Mouse (Mus musculus): ENCODE results near the gene Fdx1l. TPM values are rescaled to one million over a fixed set of nuclear protein-coding genes. Genes with fewer than 3 reads are reported as not detected.
"Not testable (repeated sequence)": the region's sequence is repeated elsewhere in the genome, so short reads cannot be mapped to it uniquely, and the experiment has no call there.

The Fdx1l gene
- polyA plus RNA-seq, 1 experiment from 2014 or later: 53.2 TPM

GRCm38 (mm10) chr9:21045235-21045634 lies 28.2 kb downstream of the Fdx1l start:
- ATAC-seq (ENCODE audit: low FRiP score) (no peak), DNase-seq (ENCODE audit: low spot score) (no peak)
- Histone ChIP-seq H3K4me1 (replicated peaks; ENCODE audit: control insufficient read depth, insufficient read depth, low read length) (no peaks in the 10 kb centered on the region), H3K36me3 (ENCODE audit: control insufficient read depth, insufficient read depth, low read length) (no peaks in the 10 kb centered on the region), H3K4me2 (replicated peaks; ENCODE audit: low read depth, low read length) (no peak overlapping the region), H3K9me3 (ENCODE audit: control insufficient read depth, low read length) (no peaks in the 10 kb centered on the region), H3K4me3 (ENCODE audit: low read depth, low read length) (no peak overlapping the region), H3K9ac (ENCODE audit: low read depth, low read length) (no peak overlapping the region), H3K27ac (ENCODE audit: low read depth, low read length) (no peak overlapping the region), H3K27me3 (ENCODE audit: control insufficient read depth, insufficient read depth, low read length) (peaks cover under 1% of the 10 kb centered on the region; the same call in 1 of the 2 replicates)
- 89% methylated on average over 3 of the region's 3 CpGs for WGBS

GRCm38 (mm10) chr9:21044785-21045184 lies 28.6 kb downstream of the Fdx1l start:
- H3K27me3 ChIP-seq (ENCODE audit: control insufficient read depth, insufficient read depth, low read length); H3K9me3 ChIP-seq (ENCODE audit: control insufficient read depth, low read length); H3K27ac ChIP-seq (ENCODE audit: low read depth, low read length); H3K9ac ChIP-seq (ENCODE audit: low read depth, low read length); DNase-seq (ENCODE audit: low spot score); H3K36me3 ChIP-seq (ENCODE audit: control insufficient read depth, insufficient read depth, low read length); ATAC-seq (ENCODE audit: low FRiP score); H3K4me1 ChIP-seq (replicated peaks; ENCODE audit: control insufficient read depth, insufficient read depth, low read length); H3K4me2 ChIP-seq (replicated peaks; ENCODE audit: low read depth, low read length); H3K4me3 ChIP-seq (ENCODE audit: low read depth, low read length): not testable (repeated sequence)
- 43% methylated on average over 1 of the region's 1 CpGs for WGBS

- WGBS: 83% methylated on average over 4 of the region's 4 CpGs
- no peaks in the 10 kb centered on the region for H3K9me3 ChIP-seq (ENCODE audit: control insufficient read depth, low read length)
Measured at GRCm38 (mm10) chr9:21043563-21043962, 29.9 kb downstream of the Fdx1l start.

GRCm38 (mm10) chr9:21041308-21041707 lies 32.1 kb downstream of the Fdx1l start:
- peaks cover 39% of the 10 kb centered on the region for H3K27me3 ChIP-seq (ENCODE audit: control insufficient read depth, insufficient read depth, low read length)
- H3K4me2 ChIP-seq (replicated peaks; ENCODE audit: low read depth, low read length): no peak overlapping the region
- WGBS: 51% methylated on average over 4 of the region's 4 CpGs
- no peaks in the 10 kb centered on the region for H3K36me3 ChIP-seq (ENCODE audit: control insufficient read depth, insufficient read depth, low read length)
- ATAC-seq (ENCODE audit: low FRiP score): no peak
- no peak overlapping the region for H3K4me3 ChIP-seq (ENCODE audit: low read depth, low read length)
- no peaks in the 10 kb centered on the region for H3K9me3 ChIP-seq (ENCODE audit: control insufficient read depth, low read length)
- DNase-seq (ENCODE audit: low spot score): no peak
- peaks cover 2% of the 10 kb centered on the region; the same call in 1 of the 2 replicates for H3K4me1 ChIP-seq (replicated peaks; ENCODE audit: control insufficient read depth, insufficient read depth, low read length)
- no peak overlapping the region for H3K27ac ChIP-seq (ENCODE audit: low read depth, low read length)
- H3K9ac ChIP-seq (ENCODE audit: low read depth, low read length): no peak overlapping the region

More at GRCm38 (mm10) chr9:21043563-21043962, 29.9 kb downstream of the Fdx1l start:
- ATAC-seq (ENCODE audit: low FRiP score) (no peak), DNase-seq (ENCODE audit: low spot score) (no peak)
- Histone ChIP-seq H3K27me3 (ENCODE audit: control insufficient read depth, insufficient read depth, low read length) (peaks cover 17% of the 10 kb centered on the region), H3K4me1 (replicated peaks; ENCODE audit: control insufficient read depth, insufficient read depth, low read length) (no peaks in the 10 kb centered on the region), H3K4me2 (replicated peaks; ENCODE audit: low read depth, low read length) (no peak overlapping the region), H3K9ac (ENCODE audit: low read depth, low read length) (no peak overlapping the region), H3K4me3 (ENCODE audit: low read depth, low read length) (no peak overlapping the region), H3K27ac (ENCODE audit: low read depth, low read length) (no peak overlapping the region), H3K36me3 (ENCODE audit: control insufficient read depth, insufficient read depth, low read length) (no peaks in the 10 kb centered on the region)

- ATAC-seq (ENCODE audit: low FRiP score) (no peak), DNase-seq (ENCODE audit: low spot score) (no peak)
- H3K27ac ChIP-seq (ENCODE audit: low read depth, low read length): no peak overlapping the region
- 69% methylated on average over 3 of the region's 3 CpGs for WGBS
- no peaks in the 10 kb centered on the region for H3K9me3 ChIP-seq (ENCODE audit: control insufficient read depth, low read length)
- no peaks in the 10 kb centered on the region for H3K36me3 ChIP-seq (ENCODE audit: control insufficient read depth, insufficient read depth, low read length)
- H3K9ac ChIP-seq (ENCODE audit: low read depth, low read length): no peak overlapping the region
- H3K27me3 ChIP-seq (ENCODE audit: control insufficient read depth, insufficient read depth, low read length): peaks cover 55% of the 10 kb centered on the region
- peaks cover 2% of the 10 kb centered on the region; the same call in 1 of the 2 replicates for H3K4me1 ChIP-seq (replicated peaks; ENCODE audit: control insufficient read depth, insufficient read depth, low read length)
- no peak overlapping the region for H3K4me3 ChIP-seq (ENCODE audit: low read depth, low read length)
- no peak overlapping the region for H3K4me2 ChIP-seq (replicated peaks; ENCODE audit: low read depth, low read length)
Measured at GRCm38 (mm10) chr9:21039779-21040178, 33.6 kb downstream of the Fdx1l start.

GRCm38 (mm10) chr9:21037481-21037891 lies 35.9 kb downstream of the Fdx1l start:
- peaks cover 4% of the 10 kb centered on the region; the same call in 1 of the 2 replicates for H3K4me1 ChIP-seq (replicated peaks; ENCODE audit: control insufficient read depth, insufficient read depth, low read length)
- H3K9ac ChIP-seq (ENCODE audit: low read depth, low read length): 0 out of 2 replicates have a peak overlapping the region, but pooled peaks have one; percentile 44
- WGBS: 3% methylated on average over 31 of the region's 31 CpGs
- peak overlapping the region; percentile 60 for H3K4me2 ChIP-seq (replicated peaks; ENCODE audit: low read depth, low read length)
- H3K36me3 ChIP-seq (ENCODE audit: control insufficient read depth, insufficient read depth, low read length): no peaks in the 10 kb centered on the region
- H3K27me3 ChIP-seq (ENCODE audit: control insufficient read depth, insufficient read depth, low read length): peaks cover 76% of the 10 kb centered on the region
- H3K4me3 ChIP-seq (ENCODE audit: low read depth, low read length): peak overlapping the region; percentile 27
- no peak overlapping the region for H3K27ac ChIP-seq (ENCODE audit: low read depth, low read length)
- no peaks in the 10 kb centered on the region for H3K9me3 ChIP-seq (ENCODE audit: control insufficient read depth, low read length)
- DNase-seq (ENCODE audit: low spot score) (peak; percentile 56), ATAC-seq (ENCODE audit: low FRiP score) (peak; percentile 48; the same call in 1 of the 2 replicates)

- ATAC-seq (ENCODE audit: low FRiP score) (no peak), DNase-seq (ENCODE audit: low spot score) (peak; percentile 33)
- Histone ChIP-seq H3K4me3 (ENCODE audit: low read depth, low read length) (no peak overlapping the region; the same call in none of the 2 replicates), H3K4me1 (replicated peaks; ENCODE audit: control insufficient read depth, insufficient read depth, low read length) (peaks cover 4% of the 10 kb centered on the region; the same call in 1 of the 2 replicates), H3K27ac (ENCODE audit: low read depth, low read length) (no peak overlapping the region), H3K36me3 (ENCODE audit: control insufficient read depth, insufficient read depth, low read length) (no peaks in the 10 kb centered on the region), H3K4me2 (replicated peaks; ENCODE audit: low read depth, low read length) (no peak overlapping the region), H3K9ac (ENCODE audit: low read depth, low read length) (no peak overlapping the region), H3K9me3 (ENCODE audit: control insufficient read depth, low read length) (no peaks in the 10 kb centered on the region), H3K27me3 (ENCODE audit: control insufficient read depth, insufficient read depth, low read length) (peaks cover 84% of the 10 kb centered on the region)
- WGBS: 1% methylated on average over 22 of the region's 22 CpGs
Measured at GRCm38 (mm10) chr9:21036666-21037065, 36.7 kb downstream of the Fdx1l start.

GRCm38 (mm10) chr9:21036161-21036560 lies 37.3 kb downstream of the Fdx1l start:
- H3K4me3 ChIP-seq (ENCODE audit: low read depth, low read length): no peak overlapping the region
- peak; percentile 32 for DNase-seq (ENCODE audit: low spot score)
- H3K36me3 ChIP-seq (ENCODE audit: control insufficient read depth, insufficient read depth, low read length): no peaks in the 10 kb centered on the region
- H3K27me3 ChIP-seq (ENCODE audit: control insufficient read depth, insufficient read depth, low read length): peaks cover 89% of the 10 kb centered on the region
- peaks cover 4% of the 10 kb centered on the region for H3K4me1 ChIP-seq (replicated peaks; ENCODE audit: control insufficient read depth, insufficient read depth, low read length)
- H3K4me2 ChIP-seq (replicated peaks; ENCODE audit: low read depth, low read length): 0 out of 2 replicates have a peak overlapping the region, but pooled peaks have one; percentile 5
- H3K27ac ChIP-seq (ENCODE audit: low read depth, low read length): no peak overlapping the region
- H3K9me3 ChIP-seq (ENCODE audit: control insufficient read depth, low read length): no peaks in the 10 kb centered on the region
- ATAC-seq (ENCODE audit: low FRiP score): no peak
- no peak overlapping the region for H3K9ac ChIP-seq (ENCODE audit: low read depth, low read length)
- 7% methylated on average over 20 of the region's 20 CpGs for WGBS

- Histone ChIP-seq H3K4me3 (ENCODE audit: low read depth, low read length) (no peak overlapping the region), H3K27me3 (ENCODE audit: control insufficient read depth, insufficient read depth, low read length) (peaks cover 92% of the 10 kb centered on the region), H3K27ac (ENCODE audit: low read depth, low read length) (no peak overlapping the region), H3K36me3 (ENCODE audit: control insufficient read depth, insufficient read depth, low read length) (no peaks in the 10 kb centered on the region), H3K9me3 (ENCODE audit: control insufficient read depth, low read length) (no peaks in the 10 kb centered on the region), H3K9ac (ENCODE audit: low read depth, low read length) (no peak overlapping the region), H3K4me2 (replicated peaks; ENCODE audit: low read depth, low read length) (no peak overlapping the region), H3K4me1 (replicated peaks; ENCODE audit: control insufficient read depth, insufficient read depth, low read length) (peaks cover 4% of the 10 kb centered on the region)
- DNase-seq (ENCODE audit: low spot score) (peak; percentile 32), ATAC-seq (ENCODE audit: low FRiP score) (no peak)
- WGBS: 18% methylated on average over 9 of the region's 9 CpGs
Measured at GRCm38 (mm10) chr9:21035586-21035985, 37.8 kb downstream of the Fdx1l start.
